In genomic region chr4:63025306-63025705, GRCm38 (mm10) we compare ENCODE assay signal across 26 mouse cellular contexts. TPM values are rescaled to one million over a fixed set of nuclear protein-coding genes. Genes with fewer than 3 reads are reported as not detected.
DNase-seq lines count a peak whose midpoint lies in the region; ATAC-seq and TF ChIP-seq lines count a peak whose summit lies in the region.
"Had no signal": no experiment of that assay in that cellular context is flagged by ENCODE, and none has a peak within 500 bp of the region (broad histone marks: within the 10 kb centered on the region; RNA-seq: fewer than 3 reads in every experiment).

No protein-coding gene starts in this region.

- H3K9me3 ChIP-seq in forebrain, embryonic 11.5 days (ENCODE audit: control insufficient read depth, low read length): no peaks in the 10 kb centered on the region
- no peaks in the 10 kb centered on the region for H3K9me3 ChIP-seq in forebrain, postnatal 0 days (ENCODE audit: low read length)
- no peaks in the 10 kb centered on the region for H3K9me3 ChIP-seq in heart, embryonic 10.5 days
- no peaks in the 10 kb centered on the region for H3K9me3 ChIP-seq in heart, embryonic 11.5 days (replicated peaks; ENCODE audit: control insufficient read depth, low read length)
- H3K9me3 ChIP-seq in midbrain, embryonic 11.5 days (ENCODE audit: control insufficient read depth, low read length): no peaks in the 10 kb centered on the region
- peaks cover 5% of the 10 kb centered on the region; the same call in 1 of the 2 replicates for H3K9me3 ChIP-seq in midbrain, embryonic 13.5 days
- H3K9me3 ChIP-seq: embryonic facial prominence, embryonic 13.5 days; embryonic facial prominence, embryonic 15.5 days; forebrain, embryonic 15.5 days had no signal

- H3K4me3 ChIP-seq in forebrain, embryonic 11.5 days (ENCODE audit: low read depth, low read length): no peak overlapping the region
- no peak overlapping the region for H3K4me3 ChIP-seq in forebrain, postnatal 0 days (ENCODE audit: low read depth, low read length)
- no peak overlapping the region for H3K4me3 ChIP-seq in heart, embryonic 10.5 days
- no peak overlapping the region for H3K4me3 ChIP-seq in heart, embryonic 11.5 days (ENCODE audit: low read depth, low read length)
- H3K4me3 ChIP-seq in midbrain, embryonic 11.5 days (ENCODE audit: low read depth, low read length): no peak overlapping the region
- H3K4me3 ChIP-seq in midbrain, embryonic 13.5 days (replicated peaks): no peak overlapping the region
- H3K4me3 ChIP-seq: embryonic facial prominence, embryonic 13.5 days; embryonic facial prominence, embryonic 15.5 days; erythroblast, embryonic 14.5 days; forebrain, embryonic 10.5 days; forebrain, embryonic 13.5 days; forebrain, embryonic 15.5 days had no signal

- ATAC-seq in forebrain, embryonic 11.5 days (replicated peaks; ENCODE audit: low FRiP score): no peak
- no peak for ATAC-seq in forebrain, postnatal 0 days
- ATAC-seq in heart, embryonic 11.5 days (replicated peaks; ENCODE audit: insufficient number of reproducible peaks, low FRiP score, low TSS enrichment): no peak
- no peak for ATAC-seq in midbrain, embryonic 11.5 days (ENCODE audit: low FRiP score)
- ATAC-seq in midbrain, embryonic 13.5 days: no peak
- ATAC-seq in megakaryocyte-erythroid progenitor cell, adult 5-6 weeks (replicated peaks; ENCODE audit: low FRiP score, low TSS enrichment, poor library complexity, severe bottlenecking): 0 out of 2 replicates have a peak, but pooled peaks have one; percentile 24
- ATAC-seq: forebrain, embryonic 13.5 days; forebrain, embryonic 15.5 days; Patski had no signal

- no peak for TF ChIP-seq CTCF in forebrain, postnatal 0 days (IDR thresholded peaks at IDR 0.05; ENCODE audit: low read depth)

- peak; percentile 26 for DNase-seq in forebrain, embryonic 11.5 days (ENCODE audit: low spot score)
- no peak for DNase-seq in forebrain, postnatal 0 days
- DNase-seq in heart, embryonic 10.5 days (ENCODE audit: low spot score): peak; percentile 59
- DNase-seq in midbrain, embryonic 11.5 days (ENCODE audit: low spot score, missing footprints): peak; percentile 61
- DNase-seq: adrenal gland, adult 8-10 months; adrenal gland, postnatal 14 days; adrenal gland, postnatal 36 days; B cell, adult 2 months; cerebellum, adult 11-12 months; cerebellum, adult 2 months; cerebellum, adult 9-10 months; cerebellum, postnatal 10 days; cerebellum, postnatal 25 days; embryo, embryonic 11 days had no signal

- H3K4me2 ChIP-seq in forebrain, embryonic 11.5 days (ENCODE audit: low read depth, low read length, severe bottlenecking): no peak overlapping the region
- no peak overlapping the region for H3K4me2 ChIP-seq in forebrain, postnatal 0 days (ENCODE audit: low read depth)
- H3K4me2 ChIP-seq in heart, embryonic 11.5 days: no peak overlapping the region
- no peak overlapping the region for H3K4me2 ChIP-seq in midbrain, embryonic 11.5 days
- no peak overlapping the region for H3K4me2 ChIP-seq in midbrain, embryonic 13.5 days (replicated peaks)
- H3K4me2 ChIP-seq: embryonic facial prominence, embryonic 13.5 days; embryonic facial prominence, embryonic 15.5 days; forebrain, embryonic 13.5 days; forebrain, embryonic 15.5 days had no signal

- H3K27me3 ChIP-seq in forebrain, embryonic 11.5 days (ENCODE audit: control insufficient read depth, insufficient read depth, low read length): no peaks in the 10 kb centered on the region
- H3K27me3 ChIP-seq in forebrain, postnatal 0 days (ENCODE audit: insufficient read depth, low read length): no peaks in the 10 kb centered on the region
- H3K27me3 ChIP-seq in heart, embryonic 10.5 days (ENCODE audit: insufficient read depth, poor library complexity, severe bottlenecking): no peaks in the 10 kb centered on the region
- H3K27me3 ChIP-seq in heart, embryonic 11.5 days (ENCODE audit: control insufficient read depth, insufficient read depth, low read length): no peaks in the 10 kb centered on the region
- no peaks in the 10 kb centered on the region for H3K27me3 ChIP-seq in midbrain, embryonic 11.5 days (ENCODE audit: control insufficient read depth, insufficient read depth, low read length)
- H3K27me3 ChIP-seq in midbrain, embryonic 13.5 days: no peaks in the 10 kb centered on the region
- H3K27me3 ChIP-seq: embryonic facial prominence, embryonic 13.5 days; embryonic facial prominence, embryonic 15.5 days; forebrain, embryonic 13.5 days; forebrain, embryonic 15.5 days; Patski had no signal

- no peaks in the 10 kb centered on the region for H3K4me1 ChIP-seq in forebrain, embryonic 11.5 days (replicated peaks; ENCODE audit: control insufficient read depth, insufficient read depth, low read length)
- H3K4me1 ChIP-seq in forebrain, postnatal 0 days (ENCODE audit: insufficient read depth): no peaks in the 10 kb centered on the region
- peaks cover 18% of the 10 kb centered on the region; the same call in 1 of the 2 replicates for H3K4me1 ChIP-seq in heart, embryonic 10.5 days
- H3K4me1 ChIP-seq in heart, embryonic 11.5 days (ENCODE audit: control insufficient read depth, insufficient read depth, low read length): no peaks in the 10 kb centered on the region
- H3K4me1 ChIP-seq in midbrain, embryonic 11.5 days (ENCODE audit: control insufficient read depth, insufficient read depth, low read length): no peaks in the 10 kb centered on the region
- 0 out of 2 replicates have a peak, but pooled peaks cover 4% of the 10 kb centered on the region for H3K4me1 ChIP-seq in midbrain, embryonic 13.5 days (replicated peaks)
- H3K4me1 ChIP-seq: forebrain, embryonic 13.5 days; forebrain, embryonic 15.5 days had no signal

- H3K9ac ChIP-seq in forebrain, embryonic 11.5 days (ENCODE audit: low read length): no peak overlapping the region
- no peak overlapping the region for H3K9ac ChIP-seq in forebrain, postnatal 0 days
- no peak overlapping the region for H3K9ac ChIP-seq in heart, embryonic 11.5 days (ENCODE audit: low read depth, low read length)
- no peak overlapping the region for H3K9ac ChIP-seq in midbrain, embryonic 11.5 days (ENCODE audit: low read length)
- H3K9ac ChIP-seq in midbrain, embryonic 13.5 days (replicated peaks): no peak overlapping the region
- H3K9ac ChIP-seq: embryonic facial prominence, embryonic 13.5 days; embryonic facial prominence, embryonic 15.5 days; forebrain, embryonic 13.5 days; forebrain, embryonic 15.5 days had no signal

- no peaks in the 10 kb centered on the region for H3K36me3 ChIP-seq in forebrain, embryonic 11.5 days (ENCODE audit: control insufficient read depth, insufficient read depth, low read length)
- H3K36me3 ChIP-seq in forebrain, postnatal 0 days (ENCODE audit: insufficient read depth): no peaks in the 10 kb centered on the region
- peaks cover 6% of the 10 kb centered on the region; the same call in 1 of the 2 replicates for H3K36me3 ChIP-seq in heart, embryonic 10.5 days
- no peaks in the 10 kb centered on the region for H3K36me3 ChIP-seq in heart, embryonic 11.5 days (ENCODE audit: control insufficient read depth, insufficient read depth, low read length)
- H3K36me3 ChIP-seq in midbrain, embryonic 11.5 days (ENCODE audit: control insufficient read depth, insufficient read depth, low read length): no peaks in the 10 kb centered on the region
- 0 out of 2 replicates have a peak, but pooled peaks cover 3% of the 10 kb centered on the region for H3K36me3 ChIP-seq in midbrain, embryonic 13.5 days
- H3K36me3 ChIP-seq: embryonic facial prominence, embryonic 15.5 days; forebrain, embryonic 15.5 days; G1E had no signal

- 93% methylated on average over 9 of the region's 9 CpGs for WGBS in forebrain, embryonic 11.5 days
- WGBS in forebrain, postnatal 0 days: 94% methylated on average over 9 of the region's 9 CpGs
- WGBS in heart, embryonic 10.5 days: 89% methylated on average over 9 of the region's 9 CpGs
- whole genome bisulfite sequencing in heart, embryonic 11.5 days (ENCODE audit: insufficient replicate concordance): 87% methylated on average over 9 of the region's 9 CpGs
- WGBS in midbrain, embryonic 11.5 days: 93% methylated on average over 9 of the region's 9 CpGs
- WGBS in midbrain, embryonic 13.5 days: 94% methylated on average over 9 of the region's 9 CpGs

- no peak overlapping the region for H3K27ac ChIP-seq in forebrain, embryonic 11.5 days (ENCODE audit: low read depth, low read length)
- no peak overlapping the region for H3K27ac ChIP-seq in forebrain, postnatal 0 days (ENCODE audit: low read depth, low read length)
- no peak overlapping the region for H3K27ac ChIP-seq in heart, embryonic 10.5 days
- no peak overlapping the region for H3K27ac ChIP-seq in heart, embryonic 11.5 days (ENCODE audit: low read depth, low read length)
- no peak overlapping the region for H3K27ac ChIP-seq in midbrain, embryonic 11.5 days (ENCODE audit: low read depth, low read length)
- no peak overlapping the region for H3K27ac ChIP-seq in midbrain, embryonic 13.5 days
- H3K27ac ChIP-seq: embryonic facial prominence, embryonic 13.5 days; embryonic facial prominence, embryonic 15.5 days; forebrain, embryonic 10.5 days; forebrain, embryonic 13.5 days; forebrain, embryonic 15.5 days had no signal

RNA-seq across cellular contexts. Expression of gene Zfp618, which starts 59.9 kb away (rescaled TPM):
- 27.7 and 33.5 TPM in 2 replicates for polyA plus RNA-seq in forebrain, embryonic 11.5 days (2014; fragmentation: Nextera tagmentation; extraction: Ambion mirVana)
- total RNA-seq in forebrain, postnatal 0 days (2014; rRNA removed): 13.8 and 21.9 TPM in 2 replicates
- 5.5 and 11.1 TPM in 2 replicates for polyA plus RNA-seq in forebrain, postnatal 0 days (2015; fragmentation: Nextera tagmentation; extraction: Ambion mirVana)
- polyA plus RNA-seq in heart, embryonic 10.5 days (2016; fragmentation: Nextera tagmentation; extraction: Ambion mirVana): 9.5 and 18.1 TPM in 2 replicates
- 11.6 and 12.3 TPM in 2 replicates for polyA plus RNA-seq in heart, embryonic 11.5 days (2014; fragmentation: Nextera tagmentation; extraction: Ambion mirVana)
- 23.6 and 27.7 TPM in 2 replicates for polyA plus RNA-seq in midbrain, embryonic 11.5 days (2014; fragmentation: Nextera tagmentation; extraction: Ambion mirVana)
- polyA plus RNA-seq in midbrain, embryonic 13.5 days (2015; fragmentation: Nextera tagmentation; extraction: Ambion mirVana): 44.6 and 44.9 TPM in 2 replicates
- 1.4 TPM in 1 of 2 replicates, not detected in the other for total RNA-seq in megakaryocyte-erythroid progenitor cell, adult 5-6 weeks (2014; fragmentation: Nextera tagmentation)
- total RNA-seq in megakaryocyte-erythroid progenitor cell, adult 5-6 weeks (2017): not detected in 2 replicates
- total RNA-seq: CH12.LX had no signal
- polyA plus RNA-seq: erythroblast, embryonic 14.5 days; G1E had no signal
